ENCODE assay signal across 13 mouse cellular contexts in genomic region chr14:46955574-46956043, GRCm38 (mm10).
DNase-seq lines count a peak whose midpoint lies in the region; ATAC-seq and TF ChIP-seq lines count a peak whose summit lies in the region.
"Had no signal": no experiment of that assay in that cellular context is flagged by ENCODE, and none has a peak within 500 bp of the region (broad histone marks: within the 10 kb centered on the region; RNA-seq: fewer than 3 reads in every experiment).

No protein-coding gene starts in this region.

- no peak for DNase-seq in heart, embryonic 10.5 days (ENCODE audit: low spot score)
- no peak for DNase-seq in heart, postnatal 36 days
- DNase-seq in Muller cell, postnatal 12 days (ENCODE audit: inconsistent ontology term), result peak; percentile 39
- DNase-seq in kidney, postnatal 36 days, result peak; percentile 25 to 27
- no peak for DNase-seq in retina, embryonic 14.5 days (ENCODE audit: low spot score)
- DNase-seq in gastrocnemius, postnatal 10 days, result no peak
- DNase-seq: adrenal gland, adult 8-10 months; left cerebral cortex, postnatal 4 days; thymus, adult 2 months had no signal

- H3K36me3 ChIP-seq in heart, embryonic 10.5 days, result peaks cover 5% of the 10 kb centered on the region; the same call in 1 of the 2 replicates

- no peak for ATAC-seq in CD4-positive, CD25-positive, alpha-beta regulatory T cell, adult 4 months
- ATAC-seq: forebrain, embryonic 13.5 days had no signal

- H3K4me3 ChIP-seq in heart, embryonic 10.5 days, result no peak overlapping the region
- no peak overlapping the region for H3K4me3 ChIP-seq in embryonic fibroblast, embryonic 13.5 days (ENCODE audit: insufficient read depth, low read length)
- H3K4me3 ChIP-seq: forebrain, embryonic 13.5 days had no signal

- WGBS in heart, embryonic 10.5 days, result 41% methylated on average over 9 of the region's 9 CpGs

- intact Hi-C loops in heart, postnatal 36 days (cut with DNase I), result no loop called here

- TF ChIP-seq CTCF in embryonic fibroblast, embryonic 13.5 days (IDR thresholded peaks at IDR 0.05; ENCODE audit: borderline replicate concordance, insufficient read depth, low read length), result no peak

- H3K27ac ChIP-seq in heart, embryonic 10.5 days, result peak overlapping the region; percentile 52; the same call in 1 of the 2 replicates
- H3K27ac ChIP-seq in embryonic fibroblast, embryonic 13.5 days (ENCODE audit: insufficient read depth, low read length), result 0 out of 2 replicates have a peak overlapping the region, but pooled peaks have one; percentile 20
- H3K27ac ChIP-seq: forebrain, embryonic 13.5 days; macrophage had no signal

- no peak for TF ChIP-seq POLR2A in embryonic fibroblast, embryonic 13.5 days (IDR thresholded peaks at IDR 0.05; ENCODE audit: low read depth, low read length)

- H3K9me3 ChIP-seq in heart, embryonic 10.5 days, result no peaks in the 10 kb centered on the region
- H3K9me3 ChIP-seq: forebrain, embryonic 13.5 days had no signal

- H3K4me1 ChIP-seq in heart, embryonic 10.5 days, result peaks cover 54% of the 10 kb centered on the region
- peaks cover 24% of the 10 kb centered on the region for H3K4me1 ChIP-seq in embryonic fibroblast, embryonic 13.5 days (ENCODE audit: control insufficient read depth, insufficient read depth, low read length)

- no peaks in the 10 kb centered on the region for H3K27me3 ChIP-seq in heart, embryonic 10.5 days (ENCODE audit: insufficient read depth, poor library complexity, severe bottlenecking)
- H3K27me3 ChIP-seq: forebrain, embryonic 13.5 days had no signal

Comparison
In these comparisons a context has a peak if more than half of its experiments do, and no peak if none do; other contexts are left out.
1. DNase-seq: peak in Muller cell, postnatal 12 days (single experiment) and kidney, postnatal 36 days (2 of 2); none in heart, embryonic 10.5 days (single experiment), heart, postnatal 36 days (0 of 2), retina, embryonic 14.5 days (single experiment) and gastrocnemius, postnatal 10 days (single experiment).